Mouse (Mus musculus): ENCODE measurements around the gene L3mbtl4.

DNA sequence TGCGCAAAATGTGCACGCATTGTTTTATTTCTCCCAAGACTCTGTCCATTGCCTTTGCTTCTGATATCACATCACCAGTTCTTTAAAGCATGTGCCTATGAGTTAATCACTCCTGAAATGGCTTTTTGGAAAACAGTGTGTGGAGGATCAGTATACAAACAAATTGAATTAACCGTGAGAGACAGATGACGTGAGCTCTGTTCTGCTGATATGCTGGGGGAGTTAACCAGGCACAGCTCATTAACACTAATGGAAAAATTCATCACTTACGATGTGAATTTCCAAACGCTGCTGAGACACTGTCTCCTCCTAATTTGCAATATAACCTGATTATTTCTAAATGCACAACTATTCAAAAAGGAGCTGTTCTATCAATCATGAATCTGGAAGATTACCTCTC lies 337.6 kb downstream of the L3mbtl4 start:
- TF ChIP-seq REST (IDR thresholded peaks at IDR 0.05; ENCODE audit: insufficient read depth, insufficient read length) (no peak), MAX (IDR thresholded peaks at IDR 0.05; ENCODE audit: low read depth) (no peak), MYOG (IDR thresholded peaks at IDR 0.05; ENCODE audit: control insufficient read depth in 1 of 3, insufficient read depth in 1 of 3, insufficient read length in 2 of 3, low read depth in 2 of 3) (no peak), MYOD1 (IDR thresholded peaks at IDR 0.05; ENCODE audit: control insufficient read depth in 1 of 3, insufficient read length in 2 of 3, low read depth in 2 of 3) (no peak)

Measured in myocyte (in vitro differentiated cells).